Mouse (Mus musculus) telencephalon, adult 2 months (tissue): Measurements from ENCODE around the gene N4bp3.
A peak's percentile ranks its signal among the peaks of the same experiment; 100 is the strongest.
"Not testable (repeated sequence)": the region's sequence is repeated elsewhere in the genome, so short reads cannot be mapped to it uniquely, and the experiment has no call there.

Experiments
- DNase-seq: peaks from one replicate; pipeline ENCODE4 v3.0.0-alpha.2; 2011; ENCODE audit warnings: low read depth, low spot score

N4bp3 gene

GRCm38 (mm10) chr11:51629651-51630314 is 20.9 kb downstream of the N4bp3 start:
- no peak for DNase-seq

- no peak for DNase-seq
Observed at GRCm38 (mm10) chr11:51627907-51628306, 22.7 kb downstream of the N4bp3 start.

GRCm38 (mm10) chr11:51627425-51627824 is 23.2 kb downstream of the N4bp3 start:
- no peak for DNase-seq

GRCm38 (mm10) chr11:51625187-51625820 is 25.3 kb downstream of the N4bp3 start:
- no peak for DNase-seq

GRCm38 (mm10) chr11:51622971-51623491 is 27.6 kb downstream of the N4bp3 start:
- peak; percentile 98 for DNase-seq

- no peak for DNase-seq
Observed at GRCm38 (mm10) chr11:51621776-51622175, 28.9 kb downstream of the N4bp3 start.

- DNase-seq: no peak
Observed at GRCm38 (mm10) chr11:51620084-51620483, 30.6 kb downstream of the N4bp3 start.

GRCm38 (mm10) chr11:51619409-51620060 is 31.1 kb downstream of the N4bp3 start, which contains the start of gene Nhp2:
Gene Nhp2 (plus strand): TSS chr11:51619735.
- peak; percentile 99 for DNase-seq

- no peak for DNase-seq
Observed at GRCm38 (mm10) chr11:51618894-51619408, 31.7 kb downstream of the N4bp3 start.

- DNase-seq: no peak
Observed at GRCm38 (mm10) chr11:51617693-51618092, 32.9 kb downstream of the N4bp3 start.

GRCm38 (mm10) chr11:51616113-51616512 is 34.5 kb downstream of the N4bp3 start:
- not testable (repeated sequence) for DNase-seq

GRCm38 (mm10) chr11:51615601-51616000 is 35.0 kb downstream of the N4bp3 start:
- DNase-seq: no peak

GRCm38 (mm10) chr11:51615129-51615528 is 35.5 kb downstream of the N4bp3 start:
- DNase-seq: no peak

- no peak for DNase-seq
Observed at GRCm38 (mm10) chr11:51614256-51614655, 36.4 kb downstream of the N4bp3 start.

- DNase-seq: not testable (repeated sequence)
Observed at GRCm38 (mm10) chr11:51609940-51610339, 40.7 kb downstream of the N4bp3 start.

- no peak for DNase-seq
Observed at GRCm38 (mm10) chr11:51609266-51609909, 41.3 kb downstream of the N4bp3 start.

- no peak for DNase-seq
Observed at GRCm38 (mm10) chr11:51607096-51607738, 43.4 kb downstream of the N4bp3 start.

GRCm38 (mm10) chr11:51606447-51607095 is 44.1 kb downstream of the N4bp3 start, which contains the start of gene Hnrnpab:
Gene Hnrnpab (minus strand): TSS chr11:51606847.
- DNase-seq: peak; percentile 92

- no peak for DNase-seq
Observed at GRCm38 (mm10) chr11:51605602-51606446, 44.8 kb downstream of the N4bp3 start.

- DNase-seq: no peak
Observed at GRCm38 (mm10) chr11:51602253-51602652, 48.4 kb downstream of the N4bp3 start.
